Mouse (Mus musculus): Measurements from ENCODE around the gene Lrba.

Gene Lrba

DNA sequence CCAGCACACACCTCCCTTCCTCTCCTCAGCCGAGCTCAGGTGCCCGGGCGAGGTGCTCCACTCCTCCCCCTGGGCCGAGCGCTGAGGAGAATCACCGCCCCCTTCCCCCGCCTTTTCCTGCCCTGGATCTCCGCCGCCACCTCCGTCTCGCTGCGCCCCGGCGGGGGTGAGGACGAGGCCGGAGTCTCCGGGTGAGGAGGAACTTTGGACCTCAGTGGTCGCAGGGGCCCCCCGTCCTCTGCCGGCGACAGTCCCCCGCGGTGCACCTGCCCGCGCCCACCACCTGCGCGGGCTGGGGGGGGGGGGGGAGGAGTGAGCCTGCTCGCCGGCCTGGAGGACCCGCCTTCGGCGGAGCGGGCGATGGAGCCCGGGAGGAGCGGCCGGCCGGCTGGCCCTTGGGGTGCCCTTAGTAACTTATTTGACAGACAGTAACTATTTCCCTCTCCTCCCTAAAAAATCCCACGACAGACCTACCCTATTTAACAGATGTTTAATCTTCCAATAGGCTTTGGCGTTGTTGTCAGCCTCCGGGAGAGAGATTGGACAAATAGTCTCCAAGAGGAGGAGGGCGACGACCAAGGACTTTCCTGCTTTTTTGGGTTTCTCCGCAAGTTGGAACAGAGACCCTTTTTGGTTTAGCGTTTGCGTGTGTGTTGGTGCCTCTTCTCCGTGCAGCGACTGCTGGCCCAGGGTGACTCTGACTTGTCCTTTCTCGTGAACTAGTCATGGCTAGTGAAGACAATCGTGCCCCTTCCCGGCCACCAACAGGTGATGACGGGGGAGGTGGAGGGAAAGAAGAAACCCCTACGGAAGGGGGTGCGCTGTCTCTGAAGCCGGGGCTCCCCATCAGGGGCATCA lies at the start of gene Lrba:
Gene Lrba (plus strand): TSS at position 117 of the 858 bp plus-strand sequence.
- DNase-seq (ENCODE audit: extremely low spot score, low read depth, low spot score) = no peak

- no peak for DNase-seq (ENCODE audit: extremely low spot score, low read depth, low spot score)
Observed at GRCm38 (mm10) chr3:86179714-86180113, 44.8 kb upstream of the Lrba start.

DNA sequence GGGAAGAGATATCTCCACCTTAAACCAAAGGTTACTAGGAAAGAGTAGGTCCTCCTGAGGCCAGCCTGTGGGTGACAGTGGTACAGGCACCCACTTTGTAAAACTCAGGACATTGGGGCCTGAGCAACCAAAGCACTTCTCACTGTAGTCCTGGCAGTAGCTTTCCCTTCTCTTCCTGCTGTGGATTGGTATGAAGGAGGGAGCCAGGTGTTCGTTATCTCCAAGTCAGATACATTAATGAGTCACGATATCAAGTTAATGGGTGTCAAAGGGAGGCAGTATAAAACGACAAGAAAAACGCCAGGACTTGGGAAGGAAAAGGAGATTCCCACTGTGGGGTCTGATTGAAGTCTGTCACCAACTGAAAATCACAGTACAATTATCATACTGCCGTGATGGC lies 43.4 kb upstream of the Lrba start:
- DNase-seq (ENCODE audit: extremely low spot score, low read depth, low spot score) = no peak

- no peak for DNase-seq (ENCODE audit: extremely low spot score, low read depth, low spot score)
Observed at GRCm38 (mm10) chr3:86184546-86184945, 39.9 kb upstream of the Lrba start.

GRCm38 (mm10) chr3:86187736-86188389 lies 36.6 kb upstream of the Lrba start:
- DNase-seq (ENCODE audit: extremely low spot score, low read depth, low spot score) = peak; percentile 68

DNA sequence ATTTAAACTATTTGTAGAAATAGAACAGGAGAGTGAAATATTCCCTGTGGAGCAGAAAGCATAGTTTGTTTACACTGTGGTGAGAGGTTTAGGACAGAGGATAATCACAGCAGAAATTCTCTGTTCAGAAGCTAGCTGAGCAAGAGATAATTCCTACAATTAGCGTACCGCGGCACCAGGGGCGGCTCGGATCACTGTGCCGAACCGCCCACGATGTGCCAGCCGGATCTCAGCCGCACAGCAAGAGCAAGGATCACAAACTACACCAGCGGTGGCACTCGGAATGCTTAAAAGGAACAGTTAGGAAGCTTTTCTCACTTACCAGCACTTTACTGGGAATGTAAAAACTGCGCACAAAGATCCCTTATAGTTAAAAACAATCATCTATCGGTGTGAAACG lies 28.5 kb upstream of the Lrba start:
- DNase-seq (ENCODE audit: extremely low spot score, low read depth, low spot score) = no peak

GRCm38 (mm10) chr3:86196471-86196870 lies 28.0 kb upstream of the Lrba start:
- no peak for DNase-seq (ENCODE audit: extremely low spot score, low read depth, low spot score)

DNA sequence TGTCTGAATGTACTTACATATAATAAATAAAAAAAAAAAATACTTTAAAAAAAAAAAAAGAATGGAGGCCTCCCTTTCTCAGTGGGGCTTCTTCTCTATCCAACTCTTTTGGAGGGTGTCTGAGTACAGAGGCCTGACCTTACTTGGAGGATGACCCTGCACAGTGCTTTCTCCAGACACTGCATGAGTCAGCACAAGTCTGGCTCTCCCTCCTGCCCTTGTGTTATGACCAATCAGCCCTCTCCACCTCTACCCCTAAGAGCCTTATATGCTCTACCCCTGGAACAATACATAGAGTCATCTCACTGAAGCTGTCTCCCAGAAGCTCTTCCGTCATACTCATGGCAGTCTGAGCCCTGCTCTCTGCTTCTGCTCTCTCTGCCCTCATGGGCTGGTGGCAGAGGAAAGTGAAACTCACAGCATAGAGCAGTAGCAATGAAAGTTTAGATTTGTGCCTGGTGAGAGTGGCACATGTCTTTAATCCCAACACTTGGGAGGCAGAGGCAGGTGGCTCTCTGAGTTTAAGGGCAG lies 22.8 kb upstream of the Lrba start:
- no peak for DNase-seq (ENCODE audit: extremely low spot score, low read depth, low spot score)

DNA sequence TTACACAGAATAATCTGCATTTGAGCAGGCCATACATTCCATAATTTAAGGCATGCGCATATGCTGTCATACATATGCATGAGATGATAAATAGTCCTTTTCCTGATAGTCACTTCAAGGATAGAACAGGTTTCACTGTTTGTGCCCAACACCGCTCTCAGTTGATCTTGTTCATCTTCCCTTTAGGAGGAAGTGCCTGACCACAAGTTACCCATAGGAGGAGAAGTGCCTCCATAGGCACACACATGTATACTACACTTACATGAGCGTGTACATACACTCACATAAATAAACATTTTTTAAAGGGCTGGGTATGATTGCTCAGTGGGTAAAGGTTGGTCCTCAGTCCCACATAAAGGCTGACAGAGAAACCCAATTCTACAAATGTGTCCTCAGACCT lies 22.0 kb upstream of the Lrba start:
- DNase-seq (ENCODE audit: extremely low spot score, low read depth, low spot score) = no peak

- DNase-seq (ENCODE audit: extremely low spot score, low read depth, low spot score) = no peak
Observed at GRCm38 (mm10) chr3:86204608-86205358, 19.7 kb upstream of the Lrba start.

GRCm38 (mm10) chr3:86206556-86206955 lies 17.9 kb upstream of the Lrba start:
- DNase-seq (ENCODE audit: extremely low spot score, low read depth, low spot score) = no peak

- no peak for DNase-seq (ENCODE audit: extremely low spot score, low read depth, low spot score)
Observed at GRCm38 (mm10) chr3:86210267-86210939, 14.1 kb upstream of the Lrba start.

GRCm38 (mm10) chr3:86210959-86211358 lies 13.5 kb upstream of the Lrba start:
- DNase-seq (ENCODE audit: extremely low spot score, low read depth, low spot score) = no peak

DNA sequence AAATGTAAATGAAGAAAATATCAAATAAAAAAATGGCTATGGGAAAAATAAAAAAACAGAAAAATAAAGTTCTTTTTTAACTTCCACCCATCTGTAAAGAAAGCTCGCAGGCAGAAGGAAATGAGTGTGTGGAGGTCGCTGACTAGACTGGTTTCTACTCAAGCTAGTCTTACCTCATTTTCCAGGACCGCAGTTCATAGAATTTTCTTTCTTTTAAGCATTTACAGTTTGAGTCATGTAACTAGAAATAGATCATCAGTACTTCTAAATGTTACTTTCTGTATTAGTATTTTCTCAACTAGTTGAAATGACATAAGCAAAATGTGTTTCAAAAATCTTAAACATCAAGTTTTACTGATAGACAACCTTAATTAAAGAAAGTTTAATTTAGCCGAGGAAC lies 10.2 kb upstream of the Lrba start:
- no peak for DNase-seq (ENCODE audit: extremely low spot score, low read depth, low spot score)

GRCm38 (mm10) chr3:86223634-86224313 lies 706 bp upstream of the Lrba start:
- no peak for DNase-seq (ENCODE audit: extremely low spot score, low read depth, low spot score)

GRCm38 (mm10) chr3:86224314-86224563 lies 241 bp upstream of the Lrba start:
- DNase-seq (ENCODE audit: extremely low spot score, low read depth, low spot score) = no peak

- no peak for DNase-seq (ENCODE audit: extremely low spot score, low read depth, low spot score)
Observed at GRCm38 (mm10) chr3:86231532-86232086, 7.1 kb downstream of the Lrba start.

DNA sequence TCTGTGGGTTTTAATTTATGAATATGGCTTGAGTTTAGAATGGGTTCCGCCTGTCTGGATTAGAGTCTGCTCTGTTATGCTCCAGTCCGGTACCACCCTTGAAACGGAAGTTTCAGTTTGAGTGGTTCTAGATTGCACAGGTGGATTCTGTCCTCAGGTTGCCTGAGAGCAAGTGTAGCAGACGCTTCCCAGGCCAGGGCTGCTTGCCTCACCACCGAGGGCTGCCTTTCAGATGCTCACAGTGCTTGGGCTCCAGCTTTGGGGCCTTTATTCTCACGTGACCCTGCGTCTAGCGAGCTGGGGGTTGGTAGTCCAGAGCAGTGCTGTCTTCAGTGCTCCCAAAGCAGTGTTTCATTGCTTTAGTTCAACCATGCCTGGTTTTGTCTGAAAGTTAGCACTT lies 22.7 kb downstream of the Lrba start:
- no peak for DNase-seq (ENCODE audit: extremely low spot score, low read depth, low spot score)

GRCm38 (mm10) chr3:86251212-86251611 lies 26.7 kb downstream of the Lrba start:
- DNase-seq (ENCODE audit: extremely low spot score, low read depth, low spot score) = no peak

DNA sequence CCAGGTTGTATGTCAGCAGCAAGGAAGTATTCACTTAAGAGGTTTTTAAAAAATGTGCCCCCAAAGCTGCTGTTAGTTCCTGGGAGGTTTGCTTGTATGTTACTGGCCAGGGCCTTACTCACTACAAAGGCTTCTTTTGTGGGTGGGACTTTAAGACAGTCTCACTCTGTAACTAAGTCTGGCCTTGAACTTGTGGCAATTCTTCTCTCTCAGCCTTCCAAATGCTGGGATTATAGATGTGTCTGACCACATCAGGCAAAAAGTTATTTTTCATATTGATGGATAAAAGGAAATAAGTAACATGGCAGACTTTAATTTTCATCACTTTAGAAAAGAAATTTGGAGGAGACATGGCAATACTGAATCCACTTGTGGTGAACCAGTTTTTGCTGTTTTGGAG lies 28.1 kb downstream of the Lrba start:
- DNase-seq (ENCODE audit: extremely low spot score, low read depth, low spot score) = no peak
